In the genomic region with DNA sequence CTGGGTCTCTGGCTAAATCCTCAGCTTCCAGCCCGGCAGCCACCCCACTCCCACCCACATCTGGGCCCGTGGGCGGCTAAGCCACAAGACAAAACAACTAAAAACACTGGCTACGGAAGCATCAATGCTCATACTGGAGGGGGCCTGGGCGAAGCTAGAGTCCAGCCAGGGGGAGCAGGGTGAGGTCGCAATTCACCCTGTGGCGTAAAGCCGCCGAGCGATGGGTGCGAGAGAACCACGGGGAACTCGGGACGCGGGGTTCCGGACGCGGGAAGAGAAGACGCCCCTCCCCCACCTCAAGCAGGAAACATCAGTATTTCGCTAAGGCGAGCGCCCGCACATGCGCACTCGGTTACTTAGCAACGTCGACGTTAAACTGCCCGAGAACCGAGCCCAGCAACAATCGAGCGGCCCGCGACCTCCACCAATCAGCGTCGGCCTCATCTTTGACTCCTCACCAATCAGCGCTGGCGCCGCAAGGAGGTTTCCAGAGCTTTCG, we compare ENCODE assay signal across 8 mouse cellular contexts. TPM values are rescaled to one million over a fixed set of nuclear protein-coding genes. Genes with fewer than 3 reads are reported as not detected.
A peak's percentile ranks its signal among the peaks of the same experiment; 100 is the strongest.
DNase-seq lines count a peak whose midpoint lies in the region; ATAC-seq lines count a peak whose summit lies in the region.

TSS of gene Ubb (plus strand) at position 445 of the 499 bp plus-strand sequence.

- H3K4me1 ChIP-seq in heart, embryonic 14.5 days (ENCODE audit: control insufficient read depth in 2 of 2, insufficient read depth in 2 of 2, low read length in 2 of 2): peaks cover 2 to 24% of the 10 kb centered on the region in 2 experiments; a peak in 3 of 4 replicates
- H3K4me1 ChIP-seq in liver, embryonic 13.5 days (replicated peaks): peaks cover 42% of the 10 kb centered on the region
- peaks cover 26% of the 10 kb centered on the region for H3K4me1 ChIP-seq in stomach, embryonic 16.5 days (ENCODE audit: control insufficient read depth, insufficient read depth, low read length)

- H3K9me3 ChIP-seq in heart, embryonic 14.5 days (ENCODE audit: control insufficient read depth, low read length): no peaks in the 10 kb centered on the region
- no peaks in the 10 kb centered on the region for H3K9me3 ChIP-seq in liver, embryonic 13.5 days (replicated peaks)
- H3K9me3 ChIP-seq in stomach, embryonic 16.5 days (replicated peaks; ENCODE audit: control insufficient read depth, low read length): no peaks in the 10 kb centered on the region

- peak within 1 kb of the TSS; percentile 86 for H3K9ac ChIP-seq in heart, embryonic 14.5 days (ENCODE audit: low read length)
- peak within 1 kb of the TSS; percentile 90 for H3K9ac ChIP-seq in liver, embryonic 13.5 days
- H3K9ac ChIP-seq in stomach, embryonic 16.5 days (ENCODE audit: low read length): peak within 1 kb of the TSS; percentile 98

- H3K4me2 ChIP-seq in heart, embryonic 14.5 days (ENCODE audit: low read length): peak within 1 kb of the TSS; percentile 86
- H3K4me2 ChIP-seq in liver, embryonic 13.5 days: peak within 1 kb of the TSS; percentile 99
- peak within 1 kb of the TSS; percentile 90 for H3K4me2 ChIP-seq in stomach, embryonic 16.5 days (ENCODE audit: low read depth, low read length)

- no peaks in the 10 kb centered on the region for H3K27me3 ChIP-seq in heart, embryonic 14.5 days (ENCODE audit: control insufficient read depth, insufficient read depth, low read length)
- H3K27me3 ChIP-seq in liver, embryonic 13.5 days: no peaks in the 10 kb centered on the region
- H3K27me3 ChIP-seq in stomach, embryonic 16.5 days (ENCODE audit: control insufficient read depth, insufficient read depth, low read length): no peaks in the 10 kb centered on the region

- peak; percentile 96 for ATAC-seq in heart, embryonic 14.5 days (ENCODE audit: insufficient number of reproducible peaks, insufficient read depth, low FRiP score, low read depth)
- ATAC-seq in liver, embryonic 13.5 days (ENCODE audit: low read depth): peak; percentile 91
- peak; percentile 97 for ATAC-seq in stomach, embryonic 16.5 days (ENCODE audit: insufficient read depth, low FRiP score)

- peak; percentile 100 for DNase-seq in CD4-positive, CD25-positive, alpha-beta regulatory T cell, adult 2 months (ENCODE audit: low read depth, low spot score)
- DNase-seq in c-Kit-negative CD71-positive TER-119-positive erythroid progenitor cells, embryonic 14.5 days (ENCODE audit: low read depth, low spot score): peak; percentile 99
- peak; percentile 99 for DNase-seq in fibroblast of lung, adult 2 months (ENCODE audit: low read depth)
- peak; percentile 100 for DNase-seq in kidney, postnatal 14 days
- peak; percentile 97 for DNase-seq in liver, embryonic 13.5 days
- peak; percentile 98 for DNase-seq in neural tube, embryonic 10.5 days (ENCODE audit: extremely low spot score, low spot score)

- under 1% methylated on average over 39 of the region's 40 CpGs for WGBS in heart, embryonic 14.5 days
- WGBS in liver, embryonic 13.5 days (ENCODE audit: insufficient replicate concordance): under 1% methylated on average over 40 of the region's 40 CpGs
- WGBS in stomach, embryonic 16.5 days: under 1% methylated on average over 40 of the region's 40 CpGs

- H3K36me3 ChIP-seq in heart, embryonic 14.5 days (ENCODE audit: control insufficient read depth, insufficient read depth, low read length): peaks cover 21% of the 10 kb centered on the region
- H3K36me3 ChIP-seq in liver, embryonic 13.5 days: peaks cover 29% of the 10 kb centered on the region
- peaks cover 21% of the 10 kb centered on the region for H3K36me3 ChIP-seq in stomach, embryonic 16.5 days (ENCODE audit: control insufficient read depth, insufficient read depth, low read length)

- peak within 1 kb of the TSS; percentile 57 to 84 for H3K4me3 ChIP-seq in heart, embryonic 14.5 days (ENCODE audit: control insufficient read depth in 1 of 2, insufficient read depth in 1 of 2, low read depth in 1 of 2, low read length in 2 of 2)
- H3K4me3 ChIP-seq in liver, embryonic 13.5 days (replicated peaks): peak within 1 kb of the TSS; percentile 79
- peak within 1 kb of the TSS; percentile 85 for H3K4me3 ChIP-seq in stomach, embryonic 16.5 days (replicated peaks; ENCODE audit: low read length)

- H3K27ac ChIP-seq in heart, embryonic 14.5 days (replicated peaks in 1 of 2; ENCODE audit: control insufficient read depth in 1 of 2, insufficient read depth in 1 of 2, low read depth in 2 of 2, low read length in 2 of 2): peak within 1 kb of the TSS; percentile 92 to 93
- H3K27ac ChIP-seq in liver, embryonic 13.5 days: peak within 1 kb of the TSS; percentile 98
- peak within 1 kb of the TSS; percentile 100 for H3K27ac ChIP-seq in stomach, embryonic 16.5 days (ENCODE audit: low read length)

RNA-seq across cellular contexts. Expression of gene Ubb, which starts in this region (rescaled TPM):
- 2,716 and 2,876 TPM in 2 replicates for polyA plus RNA-seq in heart, embryonic 14.5 days (2014; fragmentation: Nextera tagmentation; extraction: Ambion mirVana)
- 1,519 and 1,558 TPM in 2 replicates for polyA plus RNA-seq in liver, embryonic 13.5 days (2015; fragmentation: Nextera tagmentation; extraction: Ambion mirVana)
- 2,665 and 2,674 TPM in 2 replicates for polyA plus RNA-seq in stomach, embryonic 16.5 days (2015; fragmentation: Nextera tagmentation; extraction: Ambion mirVana)

Comparison
In these comparisons a context has a peak if more than half of its experiments do, and no peak if none do; other contexts are left out.
1. Peak in every context shown above with its lines: DNase-seq, ATAC-seq, H3K4me3 ChIP-seq and H3K27ac ChIP-seq.